Mouse (Mus musculus): Measurements from ENCODE around the gene Uchl4. TPM values are rescaled to one million over a fixed set of nuclear protein-coding genes. Genes with fewer than 3 reads are reported as not detected.

The Uchl4 gene
- polyA plus RNA-seq, 1 experiment from 2014 or later = 2.1 TPM

DNA sequence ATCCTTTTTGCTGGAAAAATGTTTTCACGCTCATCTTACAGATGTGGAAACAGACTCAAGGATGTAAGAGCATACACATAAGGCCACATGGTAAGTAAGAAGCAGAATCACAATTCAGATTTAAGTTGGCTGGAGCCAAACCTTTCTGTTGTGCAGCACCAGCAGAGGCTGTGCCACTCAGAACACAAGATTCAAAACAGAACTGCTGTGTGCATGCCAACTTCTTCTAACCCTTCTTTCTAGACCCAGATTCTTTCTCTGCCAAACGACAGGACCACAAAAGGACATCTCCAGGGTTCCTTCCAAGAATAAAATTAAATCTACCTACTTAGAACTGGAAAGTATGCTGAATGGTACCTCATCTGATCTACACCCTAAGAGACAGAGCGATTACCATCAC lies 3.3 kb upstream of the Uchl4 start:
- Histone ChIP-seq H3K4me3 (replicated peaks) (no peak overlapping the region), H3K4me1 (peaks cover 49% of the 10 kb centered on the region), H3K9ac (0 out of 2 replicates have a peak overlapping the region, but pooled peaks have one; percentile 9), H3K27me3 (no peaks in the 10 kb centered on the region), H3K9me3 (replicated peaks) (no peaks in the 10 kb centered on the region), H3K27ac (replicated peaks) (peak overlapping the region; percentile 90), H3K36me3 (no peaks in the 10 kb centered on the region), H3K4me2 (replicated peaks) (peak overlapping the region; percentile 19)
- peak; percentile 40; the same call in 1 of the 2 replicates for ATAC-seq (ENCODE audit: insufficient number of reproducible peaks, low FRiP score, low TSS enrichment, low read depth)
- 44% methylated on average over 3 of the region's 3 CpGs for WGBS

GRCm38 (mm10) chr9:64232257-64232957 lies 2.6 kb upstream of the Uchl4 start:
- Histone ChIP-seq H3K4me2 (replicated peaks) (0 out of 2 replicates have a peak overlapping the region, but pooled peaks have one; percentile 19), H3K4me1 (peaks cover 49% of the 10 kb centered on the region)

DNA sequence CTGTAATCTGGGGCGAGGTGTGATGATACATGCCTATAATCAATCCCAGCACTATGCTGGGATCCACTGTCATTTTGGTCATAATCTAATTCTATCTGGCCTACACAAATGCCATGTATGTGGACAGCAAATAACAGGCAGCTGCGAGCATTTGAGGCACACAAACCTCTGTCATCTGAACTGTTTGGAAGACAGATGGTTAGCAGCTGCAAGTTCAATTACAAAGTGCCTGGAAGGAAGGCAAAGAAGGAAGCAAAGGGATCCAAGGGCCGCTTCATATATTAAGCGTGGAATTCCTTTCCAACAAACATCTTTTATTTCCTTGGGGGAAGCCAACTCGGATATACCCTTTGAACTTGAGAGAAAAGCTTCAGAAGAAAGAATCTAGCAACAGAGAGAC lies 1.3 kb upstream of the Uchl4 start:
- H3K27me3 ChIP-seq = no peaks in the 10 kb centered on the region
- peak overlapping the region; percentile 89 for H3K27ac ChIP-seq (replicated peaks)
- H3K4me3 ChIP-seq (replicated peaks) = no peak overlapping the region
- no peak overlapping the region for H3K9ac ChIP-seq
- 0 out of 2 replicates have a peak overlapping the region, but pooled peaks have one; percentile 17 for H3K4me2 ChIP-seq (replicated peaks)
- WGBS = 18% methylated on average over 5 of the region's 5 CpGs
- H3K4me1 ChIP-seq = peaks cover 49% of the 10 kb centered on the region
- H3K9me3 ChIP-seq (replicated peaks) = no peaks in the 10 kb centered on the region
- ATAC-seq (ENCODE audit: insufficient number of reproducible peaks, low FRiP score, low TSS enrichment, low read depth) = peak; percentile 76
- H3K36me3 ChIP-seq = no peaks in the 10 kb centered on the region

More at GRCm38 (mm10) chr9:64232257-64232957, 2.6 kb upstream of the Uchl4 start:
- peak overlapping the region; percentile 90 for H3K27ac ChIP-seq (replicated peaks)
- no peak for ATAC-seq (ENCODE audit: insufficient number of reproducible peaks, low FRiP score, low TSS enrichment, low read depth)
- no peaks in the 10 kb centered on the region for H3K27me3 ChIP-seq
- H3K36me3 ChIP-seq = no peaks in the 10 kb centered on the region
- H3K9ac ChIP-seq = no peak overlapping the region
- 35% methylated on average over 9 of the region's 9 CpGs for WGBS
- H3K4me3 ChIP-seq (replicated peaks) = no peak overlapping the region
- no peaks in the 10 kb centered on the region for H3K9me3 ChIP-seq (replicated peaks)

GRCm38 (mm10) chr9:64236056-64236455 lies 1.1 kb downstream of the Uchl4 start:
- WGBS = 94% methylated on average over 7 of the region's 7 CpGs
- Histone ChIP-seq H3K4me1 (peaks cover 40% of the 10 kb centered on the region), H3K27me3 (no peaks in the 10 kb centered on the region), H3K9me3 (replicated peaks) (no peaks in the 10 kb centered on the region), H3K27ac (replicated peaks) (no peak overlapping the region), H3K36me3 (no peaks in the 10 kb centered on the region), H3K4me2 (replicated peaks) (no peak overlapping the region), H3K9ac (no peak overlapping the region), H3K4me3 (replicated peaks) (no peak overlapping the region)
- no peak for ATAC-seq (ENCODE audit: insufficient number of reproducible peaks, low FRiP score, low TSS enrichment, low read depth)

- no peak overlapping the region for H3K9ac ChIP-seq
- no peaks in the 10 kb centered on the region for H3K27me3 ChIP-seq
- H3K36me3 ChIP-seq = no peaks in the 10 kb centered on the region
- no peak overlapping the region for H3K4me3 ChIP-seq (replicated peaks)
- no peaks in the 10 kb centered on the region for H3K9me3 ChIP-seq (replicated peaks)
- ATAC-seq (ENCODE audit: insufficient number of reproducible peaks, low FRiP score, low TSS enrichment, low read depth) = no peak
- H3K4me1 ChIP-seq = 0 out of 2 replicates have a peak, but pooled peaks cover 5% of the 10 kb centered on the region
- 25% methylated on average over 2 of the region's 2 CpGs for WGBS
- no peak overlapping the region for H3K27ac ChIP-seq (replicated peaks)
- no peak overlapping the region for H3K4me2 ChIP-seq (replicated peaks)
Observed at GRCm38 (mm10) chr9:64240116-64240515, 5.1 kb downstream of the Uchl4 start.

- H3K27ac ChIP-seq (replicated peaks) = 0 out of 2 replicates have a peak overlapping the region, but pooled peaks have one; percentile 9
Observed at GRCm38 (mm10) chr9:64240681-64241080, 5.7 kb downstream of the Uchl4 start.

GRCm38 (mm10) chr9:64242381-64242831 lies 7.4 kb downstream of the Uchl4 start:
- Histone ChIP-seq H3K27ac (replicated peaks) (no peak overlapping the region), H3K4me2 (replicated peaks) (no peak overlapping the region), H3K36me3 (no peaks in the 10 kb centered on the region), H3K9me3 (replicated peaks) (no peaks in the 10 kb centered on the region), H3K4me3 (replicated peaks) (no peak overlapping the region), H3K9ac (no peak overlapping the region), H3K27me3 (no peaks in the 10 kb centered on the region), H3K4me1 (0 out of 2 replicates have a peak, but pooled peaks cover 5% of the 10 kb centered on the region)
- no peak for ATAC-seq (ENCODE audit: insufficient number of reproducible peaks, low FRiP score, low TSS enrichment, low read depth)
- 74% methylated on average over 6 of the region's 6 CpGs for WGBS

More at GRCm38 (mm10) chr9:64240681-64241080, 5.7 kb downstream of the Uchl4 start:
- Histone ChIP-seq H3K4me1 (0 out of 2 replicates have a peak, but pooled peaks cover 5% of the 10 kb centered on the region), H3K4me2 (replicated peaks) (no peak overlapping the region), H3K9ac (no peak overlapping the region), H3K9me3 (replicated peaks) (no peaks in the 10 kb centered on the region), H3K36me3 (no peaks in the 10 kb centered on the region), H3K27me3 (no peaks in the 10 kb centered on the region), H3K4me3 (replicated peaks) (no peak overlapping the region)
- no peak for ATAC-seq (ENCODE audit: insufficient number of reproducible peaks, low FRiP score, low TSS enrichment, low read depth)
- 30% methylated on average over 8 of the region's 8 CpGs for WGBS

GRCm38 (mm10) chr9:64249371-64249770 lies 14.4 kb downstream of the Uchl4 start:
- Histone ChIP-seq H3K4me2 (replicated peaks) (no peak overlapping the region), H3K27ac (replicated peaks) (no peak overlapping the region), H3K36me3 (no peaks in the 10 kb centered on the region), H3K9ac (no peak overlapping the region), H3K9me3 (replicated peaks) (no peaks in the 10 kb centered on the region), H3K4me3 (replicated peaks) (no peak overlapping the region), H3K4me1 (peaks cover 20% of the 10 kb centered on the region), H3K27me3 (no peaks in the 10 kb centered on the region)
- WGBS = 85% methylated on average over 1 of the region's 1 CpGs
- no peak for ATAC-seq (ENCODE audit: insufficient number of reproducible peaks, low FRiP score, low TSS enrichment, low read depth)

- H3K4me2 ChIP-seq (replicated peaks) = no peak overlapping the region
- no peak overlapping the region for H3K9ac ChIP-seq
- H3K4me3 ChIP-seq (replicated peaks) = no peak overlapping the region
- no peak overlapping the region for H3K27ac ChIP-seq (replicated peaks)
- no peak for ATAC-seq (ENCODE audit: insufficient number of reproducible peaks, low FRiP score, low TSS enrichment, low read depth)
- no peaks in the 10 kb centered on the region for H3K27me3 ChIP-seq
- H3K4me1 ChIP-seq = peaks cover 20% of the 10 kb centered on the region
- no peaks in the 10 kb centered on the region for H3K9me3 ChIP-seq (replicated peaks)
- no peaks in the 10 kb centered on the region for H3K36me3 ChIP-seq
Observed at GRCm38 (mm10) chr9:64250111-64250730, 15.2 kb downstream of the Uchl4 start.

DNA sequence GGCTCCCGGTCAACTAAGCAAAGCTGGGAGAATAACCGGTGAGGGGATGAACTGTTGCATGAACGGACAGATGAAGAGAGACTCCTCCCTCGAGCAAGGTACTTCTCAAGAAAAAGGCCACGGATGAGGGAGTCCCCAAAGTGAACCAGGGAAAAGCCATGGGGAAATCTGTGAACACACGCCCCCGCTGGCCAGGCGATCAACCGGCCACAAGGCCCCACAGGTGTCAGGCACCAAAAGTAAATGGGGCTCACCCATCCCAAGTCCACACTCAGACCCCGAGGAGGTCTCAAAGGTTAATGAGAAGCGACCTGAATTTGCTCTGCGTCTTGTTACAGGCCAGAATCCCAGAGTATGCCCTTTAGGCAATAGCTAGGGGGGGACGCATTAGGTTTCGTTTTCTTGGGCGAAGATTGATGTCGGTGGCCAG lies 17.6 kb downstream of the Uchl4 start:
- no peak for ATAC-seq (ENCODE audit: insufficient number of reproducible peaks, low FRiP score, low TSS enrichment, low read depth)
- no peaks in the 10 kb centered on the region for H3K9me3 ChIP-seq (replicated peaks)
- peak overlapping the region; percentile 96 for H3K27ac ChIP-seq (replicated peaks)
- peak overlapping the region; percentile 75 for H3K4me3 ChIP-seq (replicated peaks)
- H3K36me3 ChIP-seq = no peaks in the 10 kb centered on the region
- H3K27me3 ChIP-seq = no peaks in the 10 kb centered on the region
- WGBS = under 1% methylated on average over 16 of the region's 16 CpGs
- H3K4me1 ChIP-seq = peaks cover 20% of the 10 kb centered on the region
- peak overlapping the region; percentile 69 for H3K9ac ChIP-seq
- H3K4me2 ChIP-seq (replicated peaks) = peak overlapping the region; percentile 73

DNA sequence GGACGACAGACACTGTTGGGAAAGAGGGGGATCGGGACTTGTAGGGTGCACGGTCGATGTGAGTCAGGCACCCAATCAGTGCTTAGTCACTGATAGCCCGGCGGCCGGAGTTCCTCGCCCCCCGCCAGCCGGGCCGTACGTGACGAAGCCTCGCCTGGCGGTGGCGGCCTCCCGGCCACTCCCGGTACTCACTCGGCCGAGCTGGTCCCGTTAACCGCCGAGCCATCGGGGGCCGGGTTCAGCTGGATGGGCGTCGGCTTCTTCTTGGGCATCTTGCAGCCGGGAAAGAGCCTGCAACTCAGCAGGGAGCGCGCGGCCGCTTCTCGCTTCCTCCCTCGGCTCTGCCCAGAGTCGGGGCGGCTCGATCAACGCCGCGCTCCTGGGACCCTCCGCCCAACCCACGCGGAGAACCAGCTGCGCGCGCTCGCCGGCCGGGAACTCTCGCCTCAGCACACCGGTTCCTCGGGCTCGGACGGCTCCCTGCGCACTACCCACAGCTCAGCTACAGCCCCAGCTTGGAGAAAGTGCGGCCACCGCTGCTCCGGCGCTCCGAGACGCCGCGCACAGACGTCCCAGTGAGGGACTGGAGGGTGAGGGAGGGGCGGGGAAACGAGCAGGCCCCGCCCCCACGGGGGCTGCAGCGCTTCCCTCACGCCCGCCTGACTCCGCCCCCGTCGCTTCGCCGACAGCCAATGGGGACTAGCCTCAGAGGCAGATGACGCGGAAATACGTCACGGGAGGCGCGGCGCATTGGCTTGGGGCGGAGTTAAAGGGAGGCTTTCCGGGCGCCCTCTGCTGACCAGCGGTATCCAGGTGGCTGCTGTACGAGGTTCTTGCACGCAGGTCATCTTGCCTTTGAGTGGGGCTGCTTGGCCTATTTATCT lies 18.3 kb downstream of the Uchl4 start, which contains the start of gene Map2k1:
TSS of gene Map2k1 (minus strand) at position 611 of the 884 bp plus-strand sequence.
- Histone ChIP-seq H3K27me3 (no peaks in the 10 kb centered on the region), H3K4me3 (replicated peaks) (peak within 1 kb of the TSS; percentile 75), H3K9ac (peak within 1 kb of the TSS; percentile 69), H3K9me3 (replicated peaks) (no peaks in the 10 kb centered on the region), H3K4me1 (peaks cover 20% of the 10 kb centered on the region), H3K36me3 (no peaks in the 10 kb centered on the region), H3K4me2 (replicated peaks) (peak within 1 kb of the TSS; percentile 73), H3K27ac (replicated peaks) (peak within 1 kb of the TSS; percentile 96)
- ATAC-seq (ENCODE audit: insufficient number of reproducible peaks, low FRiP score, low TSS enrichment, low read depth) = peak; percentile 98
- WGBS = under 1% methylated on average over 89 of the region's 89 CpGs

All from embryonic facial prominence, embryonic 15.5 days (tissue).